Mouse (Mus musculus): ENCODE measurements around the gene Fnip2. TPM values are rescaled to one million over a fixed set of nuclear protein-coding genes. Genes with fewer than 3 reads are reported as not detected.
A peak's percentile ranks its signal among the peaks of the same experiment; 100 is the strongest.

The Fnip2 gene
- polyA plus RNA-seq (2016; fragmentation: Nextera tagmentation; extraction: Ambion mirVana): 9.8 and 10.1 TPM in 2 replicates

GRCm38 (mm10) chr3:79567703-79568362, at the start of gene Fnip2:
Gene Fnip2 (minus strand): TSS chr3:79567796.
- Histone ChIP-seq H3K27me3 (no peaks in the 10 kb centered on the region), H3K9ac (peak within 1 kb of the TSS; percentile 85), H3K4me1 (peaks cover 9% of the 10 kb centered on the region), H3K4me2 (replicated peaks) (peak within 1 kb of the TSS; percentile 90), H3K36me3 (no peaks in the 10 kb centered on the region), H3K4me3 (peak within 1 kb of the TSS; percentile 84), H3K27ac (peak within 1 kb of the TSS; percentile 84), H3K9me3 (replicated peaks) (no peaks in the 10 kb centered on the region)
- peak; percentile 96 for ATAC-seq (ENCODE audit: low FRiP score)
- under 1% methylated on average over 53 of the region's 55 CpGs for WGBS

- no peak overlapping the region for H3K27ac ChIP-seq
- peaks cover 56% of the 10 kb centered on the region for H3K36me3 ChIP-seq
- no peak overlapping the region for H3K4me2 ChIP-seq (replicated peaks)
- no peaks in the 10 kb centered on the region for H3K4me1 ChIP-seq
- no peaks in the 10 kb centered on the region for H3K27me3 ChIP-seq
- no peak overlapping the region for H3K9ac ChIP-seq
- 93% methylated on average over 2 of the region's 2 CpGs for WGBS
- H3K4me3 ChIP-seq: no peak overlapping the region
- H3K9me3 ChIP-seq (replicated peaks): peaks cover 4% of the 10 kb centered on the region; the same call in 1 of the 2 replicates
- no peak for ATAC-seq (ENCODE audit: low FRiP score)
Measured at GRCm38 (mm10) chr3:79609886-79610285, 42.3 kb upstream of the Fnip2 start.

GRCm38 (mm10) chr3:79595468-79595867, 27.9 kb upstream of the Fnip2 start:
- no peak overlapping the region for H3K4me3 ChIP-seq
- H3K36me3 ChIP-seq: peaks cover 55% of the 10 kb centered on the region
- WGBS: 94% methylated on average over 7 of the region's 7 CpGs
- no peaks in the 10 kb centered on the region for H3K9me3 ChIP-seq (replicated peaks)
- ATAC-seq (ENCODE audit: low FRiP score): no peak
- no peak overlapping the region for H3K4me2 ChIP-seq (replicated peaks)
- H3K27ac ChIP-seq: no peak overlapping the region
- H3K27me3 ChIP-seq: no peaks in the 10 kb centered on the region
- no peak overlapping the region for H3K9ac ChIP-seq
- H3K4me1 ChIP-seq: peaks cover 10% of the 10 kb centered on the region

- WGBS: 5% methylated on average over 15 of the region's 15 CpGs
- ATAC-seq (ENCODE audit: low FRiP score): peak; percentile 35; the same call in 1 of the 2 replicates
- H3K27ac ChIP-seq: peak overlapping the region; percentile 79
- H3K27me3 ChIP-seq: no peaks in the 10 kb centered on the region
- peaks cover 11% of the 10 kb centered on the region for H3K4me1 ChIP-seq
- peak overlapping the region; percentile 77 for H3K9ac ChIP-seq
- peak overlapping the region; percentile 85 for H3K4me2 ChIP-seq (replicated peaks)
- H3K4me3 ChIP-seq: peak overlapping the region; percentile 74
- H3K36me3 ChIP-seq: peaks cover 25% of the 10 kb centered on the region
- H3K9me3 ChIP-seq (replicated peaks): no peaks in the 10 kb centered on the region
Measured at GRCm38 (mm10) chr3:79591793-79592471, 24.3 kb upstream of the Fnip2 start.

- H3K4me2 ChIP-seq (replicated peaks): peak within 1 kb of the TSS; percentile 85
- H3K27me3 ChIP-seq: no peaks in the 10 kb centered on the region
- 3% methylated on average over 63 of the region's 63 CpGs for WGBS
- no peaks in the 10 kb centered on the region for H3K9me3 ChIP-seq (replicated peaks)
- H3K4me3 ChIP-seq: peak within 1 kb of the TSS; percentile 74
- peaks cover 13% of the 10 kb centered on the region for H3K4me1 ChIP-seq
- H3K36me3 ChIP-seq: peaks cover 18% of the 10 kb centered on the region
- peak within 1 kb of the TSS; percentile 79 for H3K27ac ChIP-seq
- peak within 1 kb of the TSS; percentile 77 for H3K9ac ChIP-seq
- ATAC-seq (ENCODE audit: low FRiP score): peak; percentile 89
Measured at GRCm38 (mm10) chr3:79590863-79591792, 23.5 kb upstream of the Fnip2 start, which contains the start of gene Ppid. Gene Ppid (plus strand): TSS chr3:79591342.

- no peak for ATAC-seq (ENCODE audit: low FRiP score)
- Histone ChIP-seq H3K4me3 (no peak overlapping the region), H3K27me3 (no peaks in the 10 kb centered on the region), H3K36me3 (peaks cover 7% of the 10 kb centered on the region), H3K9me3 (replicated peaks) (no peaks in the 10 kb centered on the region), H3K27ac (no peak overlapping the region), H3K4me2 (replicated peaks) (no peak overlapping the region), H3K9ac (no peak overlapping the region), H3K4me1 (peaks cover 13% of the 10 kb centered on the region)
- WGBS: 92% methylated on average over 2 of the region's 2 CpGs
Measured at GRCm38 (mm10) chr3:79589671-79590070, 22.1 kb upstream of the Fnip2 start.

GRCm38 (mm10) chr3:79586804-79587203, 19.2 kb upstream of the Fnip2 start:
- Histone ChIP-seq H3K4me2 (replicated peaks) (no peak overlapping the region), H3K27ac (no peak overlapping the region), H3K36me3 (no peaks in the 10 kb centered on the region), H3K9ac (no peak overlapping the region), H3K27me3 (no peaks in the 10 kb centered on the region), H3K4me1 (peaks cover 3% of the 10 kb centered on the region; the same call in 1 of the 2 replicates), H3K9me3 (replicated peaks) (no peaks in the 10 kb centered on the region), H3K4me3 (no peak overlapping the region)
- peak; percentile 46 for ATAC-seq (ENCODE audit: low FRiP score)
- 7% methylated on average over 6 of the region's 6 CpGs for WGBS

GRCm38 (mm10) chr3:79579891-79580575, 12.4 kb upstream of the Fnip2 start:
- ATAC-seq (ENCODE audit: low FRiP score): no peak
- Histone ChIP-seq H3K9ac (no peak overlapping the region), H3K27ac (no peak overlapping the region), H3K27me3 (no peaks in the 10 kb centered on the region), H3K4me1 (peaks cover 9% of the 10 kb centered on the region), H3K36me3 (no peaks in the 10 kb centered on the region), H3K9me3 (replicated peaks) (no peaks in the 10 kb centered on the region), H3K4me3 (no peak overlapping the region), H3K4me2 (replicated peaks) (no peak overlapping the region)
- WGBS: 89% methylated on average over 5 of the region's 5 CpGs

- 77% methylated on average over 6 of the region's 6 CpGs for WGBS
Measured at GRCm38 (mm10) chr3:79578164-79578563, 10.6 kb upstream of the Fnip2 start.

GRCm38 (mm10) chr3:79577606-79578005, 10.0 kb upstream of the Fnip2 start:
- Histone ChIP-seq H3K4me3 (no peak overlapping the region), H3K27ac (no peak overlapping the region), H3K9ac (no peak overlapping the region), H3K36me3 (no peaks in the 10 kb centered on the region), H3K27me3 (no peaks in the 10 kb centered on the region), H3K4me1 (peaks cover 9% of the 10 kb centered on the region), H3K4me2 (replicated peaks) (no peak overlapping the region), H3K9me3 (replicated peaks) (no peaks in the 10 kb centered on the region)
- ATAC-seq (ENCODE audit: low FRiP score): no peak
- 91% methylated on average over 6 of the region's 6 CpGs for WGBS

More at GRCm38 (mm10) chr3:79578164-79578563, 10.6 kb upstream of the Fnip2 start:
- Histone ChIP-seq H3K9ac (no peak overlapping the region), H3K27me3 (no peaks in the 10 kb centered on the region), H3K36me3 (no peaks in the 10 kb centered on the region), H3K4me1 (peaks cover 9% of the 10 kb centered on the region), H3K4me2 (replicated peaks) (no peak overlapping the region), H3K9me3 (replicated peaks) (no peaks in the 10 kb centered on the region), H3K4me3 (no peak overlapping the region), H3K27ac (no peak overlapping the region)
- no peak for ATAC-seq (ENCODE audit: low FRiP score)

- peak; percentile 62 for ATAC-seq (ENCODE audit: low FRiP score)
- no peak overlapping the region; the same call in 1 of the 2 replicates for H3K4me2 ChIP-seq (replicated peaks)
- 33% methylated on average over 5 of the region's 5 CpGs for WGBS
- H3K9me3 ChIP-seq (replicated peaks): no peaks in the 10 kb centered on the region
- H3K27ac ChIP-seq: no peak overlapping the region
- H3K27me3 ChIP-seq: no peaks in the 10 kb centered on the region
- no peaks in the 10 kb centered on the region for H3K36me3 ChIP-seq
- H3K4me3 ChIP-seq: no peak overlapping the region
- no peak overlapping the region for H3K9ac ChIP-seq
- peaks cover 9% of the 10 kb centered on the region for H3K4me1 ChIP-seq
Measured at GRCm38 (mm10) chr3:79576865-79577264, 9.3 kb upstream of the Fnip2 start.
